Mouse (Mus musculus): ENCODE results near the gene Pou5f2. TPM values are rescaled to one million over a fixed set of nuclear protein-coding genes. Genes with fewer than 3 reads are reported as not detected.

The Pou5f2 gene
- total RNA-seq (2014; rRNA removed): 1.2 and 1.9 TPM in 2 replicates
- 0.42 TPM in 1 of 2 replicates, not detected in the other for polyA plus RNA-seq (2015; fragmentation: Nextera tagmentation; extraction: Ambion mirVana)

GRCm38 (mm10) chr13:78024683-78025294 is at the start of gene Pou5f2:
Pou5f2 (plus strand) TSS chr13:78024902.
- Histone ChIP-seq H3K4me2 (ENCODE audit: low read depth) (no peak within 1 kb of the TSS), H3K27ac (ENCODE audit: low read depth, low read length) (no peak within 1 kb of the TSS), H3K9ac (no peak within 1 kb of the TSS), H3K36me3 (ENCODE audit: insufficient read depth) (no peaks in the 10 kb centered on the region), H3K4me1 (ENCODE audit: insufficient read depth) (no peaks in the 10 kb centered on the region), H3K4me3 (ENCODE audit: low read depth, low read length) (no peak within 1 kb of the TSS), H3K9me3 (ENCODE audit: low read length) (no peaks in the 10 kb centered on the region), H3K27me3 (ENCODE audit: insufficient read depth, low read length) (no peaks in the 10 kb centered on the region)
- ATAC-seq: no peak
- DNase-seq: no peak
- TF ChIP-seq CTCF (IDR thresholded peaks at IDR 0.05; ENCODE audit: low read depth): 0 out of 2 replicates have a peak, but pooled peaks have one; percentile 6
- 61% methylated on average over 15 of the region's 15 CpGs for WGBS

- no peaks in the 10 kb centered on the region for H3K4me1 ChIP-seq (ENCODE audit: insufficient read depth)
- H3K36me3 ChIP-seq (ENCODE audit: insufficient read depth): no peaks in the 10 kb centered on the region
- H3K27ac ChIP-seq (ENCODE audit: low read depth, low read length): no peak overlapping the region
- no peak overlapping the region for H3K4me2 ChIP-seq (ENCODE audit: low read depth)
- H3K9ac ChIP-seq: no peak overlapping the region
- no peaks in the 10 kb centered on the region for H3K27me3 ChIP-seq (ENCODE audit: insufficient read depth, low read length)
- DNase-seq (no peak), ATAC-seq (no peak)
- WGBS: 74% methylated on average over 3 of the region's 3 CpGs
- H3K9me3 ChIP-seq (ENCODE audit: low read length): no peaks in the 10 kb centered on the region
- no peak for TF ChIP-seq CTCF (IDR thresholded peaks at IDR 0.05; ENCODE audit: low read depth)
- no peak overlapping the region for H3K4me3 ChIP-seq (ENCODE audit: low read depth, low read length)
Observed at GRCm38 (mm10) chr13:77976248-77976647, 48.5 kb upstream of the Pou5f2 start.

- Histone ChIP-seq H3K4me1 (ENCODE audit: insufficient read depth) (no peaks in the 10 kb centered on the region), H3K27ac (ENCODE audit: low read depth, low read length) (no peak overlapping the region), H3K9me3 (ENCODE audit: low read length) (no peaks in the 10 kb centered on the region), H3K9ac (no peak overlapping the region), H3K27me3 (ENCODE audit: insufficient read depth, low read length) (no peaks in the 10 kb centered on the region), H3K4me2 (ENCODE audit: low read depth) (no peak overlapping the region), H3K4me3 (ENCODE audit: low read depth, low read length) (no peak overlapping the region), H3K36me3 (ENCODE audit: insufficient read depth) (no peaks in the 10 kb centered on the region)
- WGBS: 81% methylated on average over 1 of the region's 1 CpGs
- no peak for ATAC-seq
- no peak for DNase-seq
- no peak for TF ChIP-seq CTCF (IDR thresholded peaks at IDR 0.05; ENCODE audit: low read depth)
Observed at GRCm38 (mm10) chr13:77977121-77977520, 47.6 kb upstream of the Pou5f2 start.

GRCm38 (mm10) chr13:77982105-77982851 is 42.4 kb upstream of the Pou5f2 start:
- 17% methylated on average over 5 of the region's 5 CpGs for WGBS
- Histone ChIP-seq H3K4me1 (ENCODE audit: insufficient read depth) (no peaks in the 10 kb centered on the region; the same call in 1 of the 2 replicates), H3K4me2 (ENCODE audit: low read depth) (no peak overlapping the region), H3K27ac (ENCODE audit: low read depth, low read length) (no peak overlapping the region), H3K9me3 (ENCODE audit: low read length) (no peaks in the 10 kb centered on the region), H3K27me3 (ENCODE audit: insufficient read depth, low read length) (no peaks in the 10 kb centered on the region), H3K4me3 (ENCODE audit: low read depth, low read length) (no peak overlapping the region), H3K36me3 (ENCODE audit: insufficient read depth) (no peaks in the 10 kb centered on the region), H3K9ac (no peak overlapping the region)
- DNase-seq: peak; percentile 82
- TF ChIP-seq CTCF (IDR thresholded peaks at IDR 0.05; ENCODE audit: low read depth): peak; percentile 75
- ATAC-seq: peak; percentile 79

GRCm38 (mm10) chr13:77982852-77983202 is 41.9 kb upstream of the Pou5f2 start:
- 33% methylated on average over 2 of the region's 2 CpGs for WGBS
- Histone ChIP-seq H3K27me3 (ENCODE audit: insufficient read depth, low read length) (no peaks in the 10 kb centered on the region), H3K4me1 (ENCODE audit: insufficient read depth) (no peaks in the 10 kb centered on the region; the same call in 1 of the 2 replicates), H3K4me3 (ENCODE audit: low read depth, low read length) (no peak overlapping the region), H3K36me3 (ENCODE audit: insufficient read depth) (no peaks in the 10 kb centered on the region), H3K4me2 (ENCODE audit: low read depth) (no peak overlapping the region), H3K27ac (ENCODE audit: low read depth, low read length) (no peak overlapping the region), H3K9ac (no peak overlapping the region), H3K9me3 (ENCODE audit: low read length) (no peaks in the 10 kb centered on the region)
- peak; percentile 23; the same call in 1 of the 2 replicates for ATAC-seq
- no peak for DNase-seq
- TF ChIP-seq CTCF (IDR thresholded peaks at IDR 0.05; ENCODE audit: low read depth): no peak

GRCm38 (mm10) chr13:77991189-77991886 is 33.4 kb upstream of the Pou5f2 start:
- Histone ChIP-seq H3K27me3 (ENCODE audit: insufficient read depth, low read length) (no peaks in the 10 kb centered on the region), H3K9me3 (ENCODE audit: low read length) (no peaks in the 10 kb centered on the region), H3K27ac (ENCODE audit: low read depth, low read length) (peak overlapping the region; percentile 9; the same call in 1 of the 2 replicates), H3K4me3 (ENCODE audit: low read depth, low read length) (no peak overlapping the region), H3K4me1 (ENCODE audit: insufficient read depth) (no peaks in the 10 kb centered on the region), H3K9ac (no peak overlapping the region), H3K4me2 (ENCODE audit: low read depth) (no peak overlapping the region), H3K36me3 (ENCODE audit: insufficient read depth) (no peaks in the 10 kb centered on the region)
- TF ChIP-seq CTCF (IDR thresholded peaks at IDR 0.05; ENCODE audit: low read depth): no peak
- WGBS: 60% methylated on average over 5 of the region's 5 CpGs
- ATAC-seq (no peak), DNase-seq (no peak)

All from forebrain, postnatal 0 days (tissue).